Mouse (Mus musculus) urinary bladder, postnatal 36 days (tissue): ENCODE measurements around the gene Znhit1.

Source experiments
- DNase-seq, 2 experiments: peaks; one replicate each; pipeline ENCODE4 v3.0.0; 2022; ENCODE audit warnings: low spot score in 2 of 2, mixed read lengths in 1 of 2

Znhit1 gene

DNA sequence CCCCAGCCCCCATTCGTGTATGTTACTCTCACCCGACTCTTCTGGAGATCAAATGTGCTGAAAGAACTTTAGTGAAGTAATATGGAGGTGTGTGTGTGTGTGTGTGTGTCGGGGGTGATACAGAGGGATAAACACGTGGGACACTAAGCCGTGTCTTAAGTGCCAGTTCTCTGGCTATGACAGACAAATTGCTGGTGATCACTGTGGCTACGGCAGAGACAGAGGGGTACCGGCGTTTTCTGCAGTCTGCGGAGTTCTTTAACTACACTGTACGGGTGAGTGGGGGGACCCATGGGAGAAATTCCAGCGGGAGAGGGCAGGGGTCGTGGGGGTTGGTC is at the start of gene Znhit1:
Znhit1 (minus strand) TSS at position 88 of the 338 bp plus-strand sequence.
- no peak for DNase-seq

DNA sequence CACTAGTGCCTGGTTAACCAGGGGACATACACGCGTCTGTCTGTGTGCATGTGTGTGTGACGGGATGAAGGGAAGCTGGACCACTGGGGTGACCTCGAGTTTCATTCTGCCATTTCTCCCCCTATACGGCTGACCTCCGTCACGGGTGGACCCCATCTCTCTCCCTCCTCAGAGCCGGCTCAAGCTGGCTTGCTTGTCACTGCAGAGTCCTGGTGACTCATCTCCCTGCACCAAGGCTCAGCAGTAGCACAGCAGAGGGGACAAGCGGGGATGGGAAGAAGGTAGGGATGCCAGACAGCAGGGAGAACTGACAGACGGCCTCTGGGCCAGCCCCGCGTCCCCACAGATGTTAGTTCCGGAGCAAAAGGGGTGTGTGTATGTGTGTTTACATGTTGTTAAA is 48.4 kb upstream of the Znhit1 start:
- DNase-seq: no peak

DNA sequence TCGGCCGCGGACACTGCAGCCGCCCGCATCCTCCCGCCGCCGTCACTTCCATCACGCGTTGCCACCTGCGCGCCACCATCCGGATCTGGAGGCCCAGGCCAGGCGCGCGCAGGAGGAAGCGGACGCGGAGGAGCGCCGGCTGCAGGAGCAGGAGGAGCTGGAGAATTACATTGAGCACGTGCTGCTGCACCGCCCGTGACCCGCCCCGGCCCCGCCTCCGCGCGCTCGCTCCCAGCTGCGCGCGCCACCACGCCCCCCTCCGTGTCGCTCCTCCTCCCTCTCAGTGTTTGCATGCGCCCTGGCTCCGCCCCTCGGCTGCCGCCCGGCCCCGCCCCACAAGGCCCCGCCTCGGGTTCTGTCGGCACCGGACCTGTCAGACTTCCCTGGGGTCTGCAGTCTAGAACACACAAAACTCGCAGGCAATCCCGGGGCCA is 44.8 kb upstream of the Znhit1 start:
- peak; percentile 83 to 90 for DNase-seq

DNA sequence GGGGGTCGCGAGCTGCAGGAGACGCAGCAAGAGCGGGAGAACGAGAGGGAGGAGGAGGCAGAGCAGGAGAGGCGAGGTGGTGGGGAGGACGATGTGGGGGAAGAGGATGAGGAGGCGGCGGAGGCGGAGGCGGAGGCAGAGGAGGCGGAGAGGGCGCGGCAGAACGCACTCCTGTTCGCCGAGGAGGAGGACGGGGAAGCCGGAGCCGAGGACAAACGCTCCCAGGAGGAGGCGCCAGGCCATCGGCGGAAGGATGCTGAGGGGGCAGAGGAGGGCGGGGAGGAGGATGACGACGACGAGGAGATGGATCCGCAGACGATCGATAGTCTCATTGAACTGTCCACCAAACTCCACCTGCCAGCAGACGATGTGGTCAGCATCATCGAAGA is 44.2 kb upstream of the Znhit1 start:
- no peak for DNase-seq

DNA sequence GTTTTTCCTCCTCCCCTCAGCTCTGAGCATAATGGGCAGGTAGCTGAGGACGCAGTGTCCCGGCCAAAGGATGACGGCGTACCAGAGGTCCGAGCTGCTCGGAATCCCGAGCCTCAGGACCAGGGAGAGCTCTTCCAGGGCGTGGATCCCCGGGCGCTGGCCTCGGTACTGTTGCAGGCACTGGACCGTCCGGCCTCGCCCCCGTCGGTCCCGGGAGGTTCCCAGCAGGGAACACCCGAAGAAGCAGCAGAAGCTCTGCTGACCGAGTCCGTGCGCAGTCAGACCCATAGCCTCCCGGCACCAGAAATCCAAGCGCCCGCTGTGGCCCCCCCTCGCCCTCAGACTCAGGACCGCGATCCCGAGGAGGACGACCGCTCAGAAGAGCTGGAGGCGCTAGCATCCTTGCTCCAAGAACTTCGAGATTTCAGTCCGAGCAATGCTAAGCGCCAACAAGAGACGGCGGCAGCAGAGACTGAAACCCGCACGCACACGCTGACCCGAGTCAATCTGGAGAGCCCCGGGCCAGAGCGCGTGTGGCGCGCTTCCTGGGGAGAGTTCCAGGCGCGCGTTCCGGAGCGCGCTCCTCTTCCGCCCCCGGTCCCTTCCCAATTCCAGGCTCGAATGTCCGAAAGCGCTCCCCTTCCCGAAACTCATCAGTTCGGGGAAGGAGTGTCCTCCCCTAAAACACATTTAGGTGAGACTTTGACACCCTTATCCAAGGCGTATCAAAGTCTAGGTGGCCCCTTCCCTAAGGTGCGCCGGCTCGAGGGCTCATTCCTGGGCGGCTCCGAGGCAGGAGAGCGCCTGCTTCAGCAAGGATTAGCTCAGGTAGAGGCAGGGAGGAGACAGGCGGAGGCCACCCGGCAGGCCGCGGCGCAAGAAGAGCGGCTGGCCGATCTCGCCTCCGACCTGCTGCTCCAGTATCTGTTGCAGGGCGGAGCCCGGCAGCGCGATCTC is 43.5 kb upstream of the Znhit1 start:
- DNase-seq: peak in 1 of 2 experiments; percentile 21

DNA sequence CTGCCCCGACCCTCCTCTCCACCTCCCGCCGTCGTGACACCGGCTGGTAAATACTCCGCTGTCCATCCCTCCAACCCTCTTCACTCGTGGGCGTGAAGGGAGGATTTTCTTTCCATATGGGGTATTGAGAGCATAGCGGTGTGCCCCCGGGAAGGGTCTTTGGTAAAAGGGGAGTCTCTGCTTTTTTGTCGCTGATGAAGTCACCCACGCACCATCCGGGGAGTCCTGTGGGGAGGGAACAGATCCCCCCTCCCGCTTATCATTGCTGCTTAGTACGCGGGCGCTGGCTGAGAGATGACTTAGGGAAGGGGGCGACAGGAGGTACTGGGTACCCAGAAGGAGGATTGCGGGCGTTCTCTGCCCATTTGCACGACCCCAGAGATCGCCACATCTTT is 42.6 kb upstream of the Znhit1 start:
- DNase-seq: no peak

DNA sequence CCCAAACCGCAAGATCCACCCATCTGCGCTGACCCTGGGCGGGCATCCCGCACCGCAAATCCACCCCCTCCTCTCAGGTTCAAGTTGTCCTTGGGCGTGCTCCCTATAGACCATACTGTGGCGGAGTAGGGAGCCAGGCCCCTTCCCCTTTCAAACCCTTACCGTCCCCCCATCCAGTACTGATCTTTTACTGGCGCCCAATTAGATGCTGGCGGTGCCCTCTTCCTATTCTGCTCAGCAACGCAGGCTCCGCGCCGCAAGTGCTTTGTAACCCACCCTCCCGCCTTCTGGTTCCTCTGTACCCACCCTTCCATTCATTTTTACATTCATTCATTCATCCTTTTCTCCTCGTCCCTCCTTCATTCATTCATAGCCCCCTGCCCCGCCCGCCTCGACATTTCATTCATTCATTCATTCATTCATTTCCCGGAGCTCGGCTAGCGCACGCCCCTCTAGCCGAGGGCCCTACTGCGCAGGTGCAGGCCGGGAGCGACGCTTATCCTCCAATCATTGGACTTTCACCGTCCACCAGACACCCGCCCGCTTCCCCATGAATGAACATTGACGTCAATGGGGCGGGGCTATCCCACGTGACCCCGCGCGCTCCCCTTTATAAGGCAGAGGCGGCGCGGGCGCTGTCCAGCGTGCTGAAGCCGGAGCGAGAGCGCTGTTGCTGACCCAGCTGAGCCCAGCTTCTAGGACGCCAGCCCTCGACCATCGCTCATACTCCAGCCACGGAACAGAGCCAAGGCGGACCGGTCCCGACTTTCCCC is 42.0 kb upstream of the Znhit1 start:
- DNase-seq: peak; percentile 90 to 93

DNA sequence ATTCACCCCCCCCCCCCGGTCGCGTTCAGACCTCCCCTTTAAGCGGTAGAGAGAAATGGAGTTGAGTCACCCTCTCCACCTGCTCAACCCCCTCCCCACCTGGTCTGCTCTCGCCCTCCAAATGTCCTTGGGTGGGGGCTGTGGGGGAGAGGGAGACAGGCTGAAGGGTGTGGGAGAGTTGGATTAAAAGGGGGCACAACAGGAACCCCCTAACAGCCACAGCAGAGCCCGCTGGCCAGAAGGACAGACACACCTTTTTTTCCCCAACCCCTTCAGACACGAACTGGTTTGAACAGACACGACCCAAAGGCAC is 41.4 kb upstream of the Znhit1 start:
- DNase-seq: no peak

DNA sequence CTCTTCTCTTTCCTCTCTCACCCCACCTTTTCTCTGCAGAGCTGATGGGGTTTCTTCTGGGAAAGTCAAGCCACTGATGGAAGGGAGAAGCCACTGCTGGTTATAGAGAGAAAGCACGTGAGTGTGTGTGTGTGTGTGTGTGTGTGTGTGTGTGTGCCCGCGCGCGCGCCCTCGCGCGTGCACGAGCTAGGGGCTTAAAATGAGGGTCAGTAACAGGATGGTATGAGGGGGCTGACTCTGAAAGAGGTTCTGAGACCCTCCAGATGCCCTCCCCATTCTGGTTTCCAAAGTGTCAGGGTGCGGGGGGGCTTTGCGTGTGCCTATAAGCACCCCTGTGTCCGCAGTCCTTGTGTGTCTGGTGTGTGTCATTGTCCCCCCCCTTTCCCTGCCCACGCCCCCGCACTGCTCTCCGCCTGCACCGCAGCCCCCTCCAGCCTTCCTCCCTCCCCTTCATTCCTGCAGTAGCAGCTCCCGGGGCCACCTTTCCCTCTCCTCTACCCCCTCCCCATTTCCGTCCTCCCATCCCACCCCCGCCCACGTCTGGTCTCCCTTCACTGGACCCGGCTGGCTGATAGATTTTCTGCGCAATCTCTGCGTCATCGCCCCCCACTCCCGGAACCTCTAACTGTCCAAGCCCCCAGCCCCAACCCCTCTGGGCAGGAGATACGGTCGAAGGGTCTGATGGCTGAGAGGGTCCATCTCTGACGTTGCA is 40.9 kb upstream of the Znhit1 start:
- DNase-seq: no peak

DNA sequence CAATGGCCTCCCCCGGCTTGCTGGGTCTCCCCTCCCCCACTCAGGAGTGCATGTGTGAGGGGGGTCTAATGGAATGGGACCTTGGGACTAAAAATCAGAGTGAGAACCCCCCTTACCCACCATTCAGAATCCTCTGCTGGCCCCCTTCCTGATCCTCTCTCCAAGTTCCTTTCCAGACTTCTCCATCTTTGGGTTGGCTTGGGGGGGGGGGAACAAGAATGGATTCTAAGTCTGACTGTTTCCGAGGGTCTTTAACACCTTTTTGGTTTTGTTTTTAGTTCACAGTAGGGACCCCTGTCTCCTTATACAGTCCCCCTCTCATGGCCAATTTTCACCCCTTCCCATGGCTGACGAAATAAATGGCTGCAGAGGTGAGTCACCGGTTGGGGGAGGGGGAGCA is 38.3 kb upstream of the Znhit1 start, which contains the start of gene Vgf:
Vgf (plus strand) TSS at position 301 of the 400 bp plus-strand sequence.
- DNase-seq: no peak

DNA sequence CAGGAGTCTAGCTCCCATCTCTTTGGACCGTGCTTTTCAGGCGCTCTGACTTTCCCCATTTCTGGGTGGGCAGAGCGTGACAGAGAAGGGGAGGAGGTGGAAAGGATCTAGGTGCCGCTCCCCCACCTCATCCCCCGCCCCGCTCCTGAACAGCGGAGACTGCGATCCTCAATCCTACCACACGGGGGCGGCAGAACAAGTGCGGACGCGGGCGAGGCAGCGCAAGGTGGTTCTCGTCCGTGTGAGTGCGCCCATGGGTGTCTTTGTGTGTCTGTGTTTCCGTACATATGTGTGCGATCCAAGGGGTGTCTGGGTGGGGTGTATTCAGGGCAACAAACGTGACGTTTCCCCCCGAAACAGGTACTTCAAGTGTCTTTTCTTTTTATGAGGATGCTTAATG is 37.3 kb upstream of the Znhit1 start:
- peak; percentile 63 to 69 for DNase-seq

DNA sequence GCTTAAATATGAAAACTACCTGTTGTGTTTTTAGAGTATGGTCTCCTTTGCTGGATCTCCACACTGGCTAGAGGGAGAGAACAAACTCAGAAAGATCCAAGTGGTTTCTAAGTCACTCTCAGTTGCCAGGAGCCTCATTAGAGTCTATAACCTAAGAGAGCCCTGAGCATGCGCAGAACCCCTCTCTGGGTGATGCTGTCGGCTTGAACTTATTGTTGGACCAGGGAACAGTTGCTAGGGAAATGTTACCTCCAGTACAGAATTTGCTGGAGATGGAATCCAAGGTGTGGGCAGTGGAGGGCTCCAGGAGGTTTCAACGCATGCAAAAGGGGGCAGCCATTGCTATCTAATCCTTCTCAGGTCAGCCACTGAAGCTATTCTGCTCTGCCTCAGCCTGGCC is 36.5 kb upstream of the Znhit1 start:
- DNase-seq: no peak

DNA sequence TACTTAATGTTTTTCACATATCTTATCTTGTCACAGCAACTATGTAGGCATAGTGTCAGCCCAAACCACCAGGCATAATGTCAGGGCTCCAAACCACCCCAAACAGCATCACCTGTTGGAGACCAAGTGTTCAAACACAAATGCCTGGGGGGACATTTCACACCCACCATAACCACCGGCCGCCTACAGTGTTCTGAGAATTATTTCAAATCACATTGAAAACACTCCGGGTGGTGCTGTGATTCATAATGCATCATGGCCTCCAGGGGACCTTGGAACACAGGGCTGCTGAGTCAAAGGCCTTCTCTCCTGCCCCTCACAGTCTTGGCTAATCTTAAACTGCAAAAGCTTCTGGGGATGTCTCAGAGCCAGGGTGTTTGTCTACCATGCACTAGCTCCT is 28.1 kb upstream of the Znhit1 start:
- no peak for DNase-seq

DNA sequence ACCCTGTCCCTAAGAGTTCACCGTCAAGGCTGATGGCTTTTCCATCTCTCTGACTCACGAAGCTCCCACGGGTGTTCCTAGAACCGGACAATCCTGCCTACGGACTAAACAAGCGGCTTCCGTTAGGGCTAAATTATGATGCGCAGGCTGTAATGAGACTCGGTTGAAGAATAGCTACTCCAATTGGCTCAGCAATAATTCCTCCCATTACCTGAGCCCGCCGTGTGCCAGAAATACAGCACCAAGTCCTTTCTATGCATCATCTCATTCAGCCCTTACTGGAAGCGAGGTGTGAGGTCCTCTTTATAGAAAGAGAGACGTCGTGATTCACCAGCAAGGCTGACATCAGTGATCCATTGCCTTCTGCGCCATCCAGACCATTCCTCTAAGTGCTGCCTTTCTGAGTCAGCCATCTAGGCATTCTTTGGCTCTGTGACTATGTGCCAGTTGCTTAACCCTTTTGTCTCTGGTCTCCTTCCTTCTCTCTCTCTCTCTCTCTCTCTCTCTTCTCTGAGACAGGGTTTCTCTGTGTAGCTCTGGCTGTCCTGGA is 24.7 kb upstream of the Znhit1 start:
- no peak for DNase-seq

DNA sequence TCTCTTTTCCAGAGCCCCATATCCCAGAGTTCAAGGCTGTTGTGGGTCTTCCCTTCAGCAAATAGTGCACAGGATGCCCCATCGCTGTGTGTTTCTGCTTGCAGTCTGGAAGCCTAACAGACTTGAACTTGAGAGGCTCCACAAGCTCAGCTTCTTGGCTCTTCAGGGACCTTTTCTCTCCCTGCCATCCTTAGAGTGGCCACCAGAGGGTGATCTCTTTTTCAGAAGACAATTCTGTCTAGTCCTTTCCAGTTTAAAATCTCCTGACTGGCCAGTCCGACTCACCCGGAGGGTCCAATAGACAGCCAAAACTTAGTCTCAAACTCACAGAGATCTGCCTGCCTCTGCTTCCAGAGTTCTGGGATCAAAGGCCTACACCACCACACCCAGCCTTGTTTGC is 22.2 kb upstream of the Znhit1 start:
- peak in 1 of 2 experiments; percentile 39 for DNase-seq

DNA sequence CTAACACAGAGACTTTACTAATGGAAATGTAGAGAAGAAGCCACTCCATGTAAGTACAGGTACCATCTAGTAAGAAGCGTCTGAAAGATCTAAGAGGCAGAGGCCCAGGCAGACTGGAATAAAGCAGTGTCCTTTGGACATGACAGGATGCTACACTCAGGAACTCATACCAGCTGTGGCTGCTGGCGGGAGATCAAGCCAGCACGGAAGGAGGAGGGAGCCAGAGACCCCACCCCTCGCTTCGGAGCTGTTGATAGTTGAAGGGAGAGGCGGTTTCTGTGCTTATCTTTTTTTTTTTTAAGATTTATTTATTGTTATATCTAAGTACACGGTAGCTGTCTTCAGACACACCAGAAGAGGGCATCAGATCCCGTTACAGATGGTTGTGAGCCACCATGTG is 19.5 kb upstream of the Znhit1 start:
- DNase-seq: no peak

DNA sequence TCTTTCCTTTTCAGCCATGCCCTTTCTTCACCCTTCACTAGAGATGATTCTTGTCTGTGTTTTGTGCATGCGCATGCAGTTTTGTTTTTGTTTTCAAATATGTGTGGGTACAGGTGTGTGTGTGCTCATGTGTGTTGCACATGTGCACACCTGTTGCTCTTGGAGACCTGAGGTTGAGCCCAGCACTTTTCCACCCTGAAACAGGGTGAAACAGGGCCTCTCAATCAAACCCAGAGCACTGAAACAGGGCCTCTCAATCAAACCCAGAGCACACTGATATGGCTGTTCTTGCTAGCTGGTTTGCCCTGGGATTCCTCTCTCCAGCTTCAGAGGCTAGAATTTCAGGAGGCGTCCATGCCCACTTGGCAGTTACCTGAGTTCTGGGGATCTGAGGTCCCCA is 12.8 kb upstream of the Znhit1 start:
- DNase-seq: no peak

DNA sequence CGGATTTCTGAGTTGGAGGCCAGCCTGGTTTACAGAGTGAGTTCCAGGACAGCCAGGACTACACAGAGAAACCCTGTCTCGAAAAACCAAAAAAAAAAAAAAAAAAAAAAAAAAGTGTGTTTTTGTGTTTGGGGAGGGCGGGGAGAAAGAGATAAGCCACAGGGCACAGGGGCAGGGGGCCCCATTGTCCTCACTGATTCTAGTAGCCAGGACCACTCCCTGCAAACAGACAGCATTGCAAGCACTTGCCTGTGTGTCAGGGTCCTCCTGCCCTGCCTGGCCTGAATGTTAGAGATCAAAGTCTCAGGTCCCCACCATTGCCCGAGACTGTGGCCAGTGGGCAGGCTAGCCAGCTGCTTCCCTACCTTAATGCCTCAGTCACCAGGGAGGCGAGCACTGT is 11.6 kb upstream of the Znhit1 start:
- no peak for DNase-seq

DNA sequence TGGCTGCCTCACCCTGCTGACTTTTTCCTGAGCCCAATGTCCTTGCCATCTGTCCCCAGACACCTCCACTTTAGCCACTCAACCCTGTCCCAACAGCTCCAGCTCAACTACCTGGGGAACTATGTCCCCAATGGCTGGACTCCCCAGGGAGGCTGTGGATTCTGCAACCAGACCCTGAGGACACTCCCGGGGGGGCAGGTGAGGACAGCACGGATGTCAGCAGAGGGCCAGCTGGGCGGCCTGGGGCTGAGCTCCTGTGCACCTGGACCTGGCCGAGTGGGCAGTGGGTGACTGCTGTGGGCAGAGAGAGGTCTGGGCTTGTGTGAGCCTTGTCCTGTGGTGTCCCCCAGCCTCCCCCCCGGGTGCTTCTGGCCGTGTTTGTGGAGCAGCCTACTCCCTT is 2.0 kb upstream of the Znhit1 start:
- DNase-seq: no peak

DNA sequence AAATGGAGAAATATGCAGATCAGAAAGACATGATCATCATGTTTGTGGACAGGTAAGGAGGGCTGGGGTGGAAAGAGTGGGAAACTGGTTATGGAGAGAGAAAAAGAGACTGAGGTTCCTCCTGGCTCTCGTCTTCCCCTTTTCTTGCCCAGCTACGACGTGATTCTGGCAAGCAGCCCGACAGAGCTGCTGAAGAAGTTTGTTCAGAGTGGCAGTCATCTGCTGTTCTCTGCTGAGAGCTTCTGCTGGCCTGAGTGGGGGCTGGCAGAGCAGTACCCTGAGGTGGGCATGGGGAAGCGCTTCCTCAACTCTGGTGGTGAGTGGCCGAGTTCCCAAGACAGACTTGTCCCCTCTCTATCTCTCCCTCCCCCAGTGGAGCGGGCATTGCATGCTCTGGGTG is 599 bp upstream of the Znhit1 start:
- DNase-seq: peak in 1 of 2 experiments; percentile 36

DNA sequence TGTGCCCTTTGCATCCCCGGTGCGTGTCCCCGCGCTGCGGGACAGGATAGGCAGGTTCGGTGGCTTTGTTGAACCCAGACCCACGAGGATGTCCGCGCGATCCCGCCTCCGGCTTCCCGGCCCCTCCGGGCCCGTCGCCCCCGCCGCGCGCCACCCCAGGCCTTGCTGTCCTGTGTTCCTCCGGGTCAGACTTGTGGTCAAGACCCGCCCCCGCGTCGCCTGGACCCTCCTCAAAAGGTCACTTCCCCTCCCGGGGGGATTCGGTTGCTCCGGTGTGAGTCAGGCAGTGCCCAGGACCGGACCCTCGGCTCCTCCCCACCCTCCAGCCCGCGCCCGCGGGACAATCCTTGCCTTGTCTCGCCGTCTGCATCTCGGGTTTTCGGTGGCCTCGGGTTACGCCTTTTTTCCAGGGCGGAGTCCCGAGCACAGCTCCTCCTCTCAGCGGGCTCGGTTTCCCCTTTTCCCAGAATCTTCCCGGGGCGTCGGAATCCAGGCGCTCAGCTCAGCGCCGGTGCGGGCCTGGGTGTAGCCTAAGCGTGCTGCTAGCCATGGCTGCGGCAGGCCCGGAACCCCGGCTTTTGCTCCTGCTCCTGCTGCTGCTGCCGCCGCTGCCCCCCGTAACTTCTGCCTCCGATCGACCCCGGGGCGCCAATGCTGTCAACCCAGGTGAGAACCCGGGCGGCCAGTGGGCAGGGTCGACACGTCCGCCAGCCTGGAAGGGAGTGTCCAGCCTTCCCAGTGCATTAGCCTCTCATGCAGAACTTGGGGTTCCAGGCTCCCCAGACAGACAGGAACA is 485 bp downstream of the Znhit1 start:
- DNase-seq: peak; percentile 76 to 79
